Mouse (Mus musculus) CH12F3 (cell line): ENCODE measurements around the gene Tsacc.

Experiments
- in situ Hi-C: fragments of 300-500 bp; cut with MboI; formaldehyde crosslinking; loops from 2 replicates; pipeline ENCODE4 v1.14.3; 2020; ENCODE audit warnings: low sequenced_read_pairs

The Tsacc gene

DNA sequence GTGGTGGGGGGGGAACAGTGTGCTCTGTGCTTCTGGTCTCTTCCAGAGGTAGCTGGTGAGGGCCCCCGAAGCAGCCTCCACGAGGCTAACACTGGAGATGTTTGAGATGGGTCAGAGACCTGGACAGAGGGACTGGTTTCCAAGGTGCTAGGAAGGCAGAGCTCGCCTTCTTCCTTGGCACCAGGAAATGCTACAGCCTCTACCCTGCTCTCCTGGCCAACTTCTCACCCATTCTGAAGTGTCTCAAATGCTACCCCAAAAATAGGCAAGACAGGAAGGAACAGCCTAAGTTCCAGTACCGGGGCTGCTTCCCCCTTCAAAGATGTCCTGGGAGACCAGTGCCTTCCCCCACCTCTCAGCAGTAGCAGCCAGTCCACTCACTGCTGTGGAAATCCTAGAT is 57.4 kb downstream of the Tsacc start:
- in situ Hi-C loops = no loop called here

DNA sequence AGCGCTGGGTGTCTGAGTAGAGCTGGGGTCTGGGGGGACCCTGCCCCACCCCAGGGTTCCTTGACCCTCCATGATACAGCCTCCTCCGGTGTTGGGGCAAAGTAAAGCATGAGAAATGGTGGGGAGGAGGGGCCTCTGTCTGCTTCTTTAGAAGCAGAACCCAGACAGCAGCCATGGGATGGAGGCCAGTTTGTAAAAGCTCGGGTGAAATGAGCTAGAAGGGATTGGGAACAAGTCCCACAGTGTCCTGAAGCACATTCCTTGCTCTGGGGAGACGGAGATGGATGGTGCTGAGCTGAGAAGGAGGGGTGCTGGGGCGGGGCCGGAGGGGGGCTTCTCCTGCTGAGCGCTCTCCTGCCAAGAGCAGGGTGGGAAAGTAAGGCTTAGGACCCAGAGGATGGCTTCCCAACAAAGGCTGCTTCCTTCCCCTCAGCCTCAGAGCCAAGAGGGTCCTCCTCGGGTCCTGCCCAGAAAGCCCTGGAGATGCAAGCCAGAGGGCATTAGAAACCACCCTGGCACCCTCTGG is 57.9 kb downstream of the Tsacc start:
- in situ Hi-C loops = no loop called here

- in situ Hi-C loops = no loop called here
These were observed 59.1 kb downstream of the Tsacc start for GRCm38 (mm10) chr3:88237556-88238194.

- in situ Hi-C loops = no loop called here
These were observed 59.6 kb downstream of the Tsacc start for GRCm38 (mm10) chr3:88237161-88237555.

- in situ Hi-C loops = no loop called here
These were observed 61.2 kb downstream of the Tsacc start for GRCm38 (mm10) chr3:88235616-88236015.

DNA sequence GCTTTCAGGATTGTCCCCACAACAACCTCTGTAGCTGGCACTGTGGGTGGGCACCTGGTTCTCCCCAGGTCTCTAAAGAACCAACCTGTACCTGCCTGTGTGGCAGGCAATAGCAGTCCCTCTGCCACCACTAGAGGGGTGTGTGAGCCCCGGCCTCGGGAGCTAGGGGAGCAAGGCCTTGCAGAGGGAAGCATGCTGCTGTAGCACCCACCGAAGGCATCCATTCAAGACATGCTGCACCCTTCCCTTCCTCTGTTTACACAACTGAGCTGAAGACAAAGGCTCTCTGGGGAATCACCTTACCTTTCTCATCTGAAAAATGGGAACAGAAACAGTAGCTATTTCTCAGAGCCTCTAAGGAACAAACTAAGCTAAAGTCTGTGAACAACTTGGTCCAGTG is 61.6 kb downstream of the Tsacc start:
- in situ Hi-C loops = no loop called here

DNA sequence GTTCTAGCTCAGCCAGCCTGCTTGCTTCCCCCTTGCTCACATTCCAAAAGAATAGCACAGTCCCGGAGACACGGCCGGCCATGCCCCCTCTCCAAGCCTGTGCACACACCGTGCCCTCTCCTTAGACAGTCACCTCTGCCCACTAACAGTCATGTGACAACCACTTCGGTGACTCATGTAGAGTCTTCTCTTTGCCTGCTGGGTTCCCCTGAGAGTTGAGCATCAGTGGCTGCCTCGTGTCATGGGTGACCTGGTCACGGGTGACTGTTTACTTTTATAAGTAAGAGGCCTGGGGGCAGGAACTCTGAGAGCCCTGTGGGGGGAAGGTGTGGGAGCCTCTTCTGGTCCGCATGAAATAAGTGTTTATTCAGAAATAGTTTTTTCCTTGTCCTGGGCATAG is 62.8 kb downstream of the Tsacc start:
- in situ Hi-C loops = no loop called here

- in situ Hi-C loops = no loop called here
These were observed 63.7 kb downstream of the Tsacc start for GRCm38 (mm10) chr3:88232851-88233649.
